Mouse (Mus musculus): Measurements from ENCODE around the gene Lmbr1l. TPM values are rescaled to one million over a fixed set of nuclear protein-coding genes. Genes with fewer than 3 reads are reported as not detected.

Lmbr1l gene
- polyA plus RNA-seq, 1 experiment from 2014 or later = 17.0 TPM

GRCm38 (mm10) chr15:98871916-98872888, 45.8 kb downstream of the Lmbr1l start:
- DNase-seq (ENCODE audit: low spot score) = peak; percentile 98
- TF ChIP-seq EP300 (IDR thresholded peaks at IDR 0.05) (peak; percentile 59; the same call in 1 of the 2 replicates), CTCF (IDR thresholded peaks at IDR 0.05) (no peak)
- WGBS = 2% methylated on average over 41 of the region's 51 CpGs
- Histone ChIP-seq H3K9me3 (ENCODE audit: low read length) (no peaks in the 10 kb centered on the region), H3K4me3 (ENCODE audit: low read depth, low read length) (peak overlapping the region; percentile 92), H3K27ac (ENCODE audit: low read length) (peak overlapping the region; percentile 99), H3K4me2 (replicated peaks; ENCODE audit: low read depth, low read length) (peak overlapping the region; percentile 78), H3K9ac (replicated peaks; ENCODE audit: low read depth) (peak overlapping the region; percentile 99), H3K36me3 (ENCODE audit: insufficient read depth, low read length) (no peaks in the 10 kb centered on the region), H3K4me1 (ENCODE audit: insufficient read depth, low read depth, low read length) (peaks cover 12% of the 10 kb centered on the region), H3K27me3 (replicated peaks; ENCODE audit: insufficient read depth, low read length) (no peaks in the 10 kb centered on the region)
- peak; percentile 74 for ATAC-seq

- Histone ChIP-seq H3K4me2 (replicated peaks; ENCODE audit: low read depth, low read length) (peak within 1 kb of the TSS; percentile 78), H3K4me1 (ENCODE audit: insufficient read depth, low read depth, low read length) (peaks cover 12% of the 10 kb centered on the region), H3K9me3 (ENCODE audit: low read length) (no peaks in the 10 kb centered on the region), H3K27ac (ENCODE audit: low read length) (peak within 1 kb of the TSS; percentile 99), H3K9ac (replicated peaks; ENCODE audit: low read depth) (peak within 1 kb of the TSS; percentile 99), H3K4me3 (ENCODE audit: low read depth, low read length) (peak within 1 kb of the TSS; percentile 92), H3K36me3 (ENCODE audit: insufficient read depth, low read length) (no peaks in the 10 kb centered on the region), H3K27me3 (replicated peaks; ENCODE audit: insufficient read depth, low read length) (no peaks in the 10 kb centered on the region)
- peak; percentile 78 for DNase-seq (ENCODE audit: low spot score)
- under 1% methylated on average over 44 of the region's 94 CpGs for WGBS
- peak; percentile 59 for ATAC-seq
- TF ChIP-seq EP300 (IDR thresholded peaks at IDR 0.05) = no peak
- no peak for TF ChIP-seq CTCF (IDR thresholded peaks at IDR 0.05)
Measured at GRCm38 (mm10) chr15:98871070-98871915, 46.7 kb downstream of the Lmbr1l start, which contains the start of gene Kmt2d. Gene Kmt2d, minus strand, starts transcription at chr15:98871204.

GRCm38 (mm10) chr15:98870179-98871069, 47.6 kb downstream of the Lmbr1l start:
- Histone ChIP-seq H3K9ac (replicated peaks; ENCODE audit: low read depth) (peak overlapping the region; percentile 99), H3K36me3 (ENCODE audit: insufficient read depth, low read length) (peaks cover 8% of the 10 kb centered on the region; the same call in 1 of the 2 replicates), H3K4me3 (ENCODE audit: low read depth, low read length) (peak overlapping the region; percentile 92), H3K27ac (ENCODE audit: low read length) (peak overlapping the region; percentile 99), H3K4me2 (replicated peaks; ENCODE audit: low read depth, low read length) (peak overlapping the region; percentile 78), H3K4me1 (ENCODE audit: insufficient read depth, low read depth, low read length) (peaks cover 12% of the 10 kb centered on the region), H3K9me3 (ENCODE audit: low read length) (no peaks in the 10 kb centered on the region), H3K27me3 (replicated peaks; ENCODE audit: insufficient read depth, low read length) (no peaks in the 10 kb centered on the region)
- peak; percentile 43 for DNase-seq (ENCODE audit: low spot score)
- WGBS = under 1% methylated on average over 15 of the region's 16 CpGs
- no peak for TF ChIP-seq EP300 (IDR thresholded peaks at IDR 0.05)
- TF ChIP-seq CTCF (IDR thresholded peaks at IDR 0.05) = no peak
- ATAC-seq = no peak

- Histone ChIP-seq H3K36me3 (ENCODE audit: insufficient read depth, low read length) (peaks cover 9% of the 10 kb centered on the region; the same call in 1 of the 2 replicates), H3K4me1 (ENCODE audit: insufficient read depth, low read depth, low read length) (peaks cover 12% of the 10 kb centered on the region), H3K9me3 (ENCODE audit: low read length) (no peaks in the 10 kb centered on the region), H3K9ac (replicated peaks; ENCODE audit: low read depth) (peak overlapping the region; percentile 99; the same call in 1 of the 2 replicates), H3K4me2 (replicated peaks; ENCODE audit: low read depth, low read length) (peak overlapping the region; percentile 78), H3K27me3 (replicated peaks; ENCODE audit: insufficient read depth, low read length) (no peaks in the 10 kb centered on the region), H3K4me3 (ENCODE audit: low read depth, low read length) (peak overlapping the region; percentile 92), H3K27ac (ENCODE audit: low read length) (peak overlapping the region; percentile 99)
- ATAC-seq (peak; percentile 23), DNase-seq (ENCODE audit: low spot score) (peak; percentile 90)
- TF ChIP-seq CTCF (IDR thresholded peaks at IDR 0.05) = no peak
- TF ChIP-seq EP300 (IDR thresholded peaks at IDR 0.05) = no peak
- 9% methylated on average over 8 of the region's 8 CpGs for WGBS
Measured at GRCm38 (mm10) chr15:98869342-98870178, 48.5 kb downstream of the Lmbr1l start.
